Mouse (Mus musculus) lung, embryonic 14.5 days (tissue): Measurements from ENCODE around the gene Sirt4. TPM values are rescaled to one million over a fixed set of nuclear protein-coding genes. Genes with fewer than 3 reads are reported as not detected.
A peak's percentile ranks its signal among the peaks of the same experiment; 100 is the strongest.

Source experiments
- ATAC-seq: fragments of 200-750 bp; cut with Nextera tagmentation; 2 replicates; pipeline ENCODE4 v1.8.0; 2017; ENCODE audit warnings: mild to moderate bottlenecking, moderate TSS enrichment, moderate library complexity; ENCODE audit not compliant: insufficient read depth
- DNase-seq: peaks from one replicate; pipeline ENCODE4 v3.0.0-alpha.2; 2015
- H3K27ac ChIP-seq: fragments of 300-500 bp; sonication (generic); 2 replicates; pipeline ENCODE4 v1.5.1; 2014; ENCODE audit warnings: low read depth, mild to moderate bottlenecking, moderate library complexity
- H3K27me3 ChIP-seq: fragments of 300-500 bp; sonication (generic); 2 replicates; pipeline ENCODE4 v1.6.1; 2014; ENCODE audit warnings: low read length, control low read depth; ENCODE audit not compliant: insufficient read depth
- H3K36me3 ChIP-seq: fragments of 300-500 bp; sonication (generic); 2 replicates; pipeline ENCODE4 v1.6.1; 2014; ENCODE audit warnings: control low read depth; ENCODE audit not compliant: insufficient read depth
- H3K4me1 ChIP-seq: fragments of 300-500 bp; sonication (generic); 2 replicates; pipeline ENCODE4 v1.6.1; 2014; ENCODE audit warnings: antibody characterized with exemption, control low read depth; ENCODE audit not compliant: insufficient read depth
- H3K4me2 ChIP-seq: fragments of 300-500 bp; sonication (generic); 2 replicates; pipeline ENCODE4 v1.6.1; 2014; ENCODE audit warnings: mild to moderate bottlenecking
- H3K4me3 ChIP-seq: fragments of 300-500 bp; sonication (generic); 2 replicates; pipeline ENCODE4 v1.5.1; 2014; ENCODE audit warnings: low read depth, low read length
- H3K9ac ChIP-seq: fragments of 300-500 bp; sonication (generic); 2 replicates; pipeline ENCODE4 v1.6.1; 2014
- H3K9me3 ChIP-seq: fragments of 300-500 bp; sonication (generic); 2 replicates; pipeline ENCODE4 v1.6.1; 2016; ENCODE audit warnings: low read depth, low read length, control low read depth
- CTCF ChIP-seq: IDR thresholded peaks from 2 replicates; pipeline ENCODE4 v1.5.1; 2016; ENCODE audit warnings: antibody characterized with exemption, low read depth
- WGBS: fragments of 180-500 bp; shearing (Covaris S2); extraction: QIAGEN DNeasy Blood & Tissue Kit; methylation state at CpG from one replicate; pipeline ENCODE4 v1.1.7; 2014; 5-methylcytosine and 5-hydroxymethylcytosine counted together
- polyA plus RNA-seq: library from polyadenylated mRNA; unstranded; fragments of >200 nt; fragmentation: Nextera tagmentation; extraction: Ambion mirVana; gene quantifications from 2 replicates; pipeline ENCODE4 v1.2.1, GENCODE M21; 2014

Sirt4 gene
- polyA plus RNA-seq, 1 experiment from 2014 or later, result 23.9 TPM

DNA sequence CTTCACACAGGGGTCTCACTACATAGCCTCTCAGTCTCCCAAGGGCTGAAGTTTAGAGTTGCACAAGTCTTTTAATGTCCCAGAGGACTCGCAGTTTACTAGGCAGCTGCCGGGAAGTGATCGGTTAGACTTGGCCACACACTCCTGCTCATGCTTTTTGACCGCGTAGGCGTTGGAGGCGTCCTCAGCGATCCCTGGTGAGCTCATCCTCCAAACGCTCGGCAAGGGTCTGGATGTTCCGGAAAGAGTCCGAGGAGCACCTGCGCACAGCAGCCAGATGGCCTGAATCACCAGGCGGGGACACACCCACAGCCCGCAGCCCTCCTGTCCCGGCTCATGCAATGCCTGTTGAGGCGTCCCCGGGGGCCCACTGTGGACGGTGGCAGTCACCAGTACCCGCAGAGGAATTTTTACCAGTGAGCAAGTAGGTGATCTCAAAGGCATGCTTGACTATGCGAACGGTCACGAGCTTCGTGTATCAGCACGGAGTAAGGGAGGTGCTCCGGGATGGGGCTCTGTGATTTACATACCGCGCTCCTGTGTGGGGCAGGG lies 7.3 kb upstream of the Sirt4 start:
- ATAC-seq (peak; percentile 9; the same call in 1 of the 2 replicates), DNase-seq (peak; percentile 74)
- Histone ChIP-seq H3K4me3 (peak overlapping the region; percentile 20; the same call in 1 of the 2 replicates), H3K27ac (peak overlapping the region; percentile 31; the same call in 1 of the 2 replicates), H3K9ac (peak overlapping the region; percentile 27), H3K4me2 (peak overlapping the region; percentile 66), H3K27me3 (no peaks in the 10 kb centered on the region), H3K9me3 (no peaks in the 10 kb centered on the region), H3K36me3 (no peaks in the 10 kb centered on the region), H3K4me1 (0 out of 2 replicates have a peak, but pooled peaks cover 5% of the 10 kb centered on the region)
- no peak for TF ChIP-seq CTCF
- WGBS, result 2% methylated on average over 28 of the region's 28 CpGs

DNA sequence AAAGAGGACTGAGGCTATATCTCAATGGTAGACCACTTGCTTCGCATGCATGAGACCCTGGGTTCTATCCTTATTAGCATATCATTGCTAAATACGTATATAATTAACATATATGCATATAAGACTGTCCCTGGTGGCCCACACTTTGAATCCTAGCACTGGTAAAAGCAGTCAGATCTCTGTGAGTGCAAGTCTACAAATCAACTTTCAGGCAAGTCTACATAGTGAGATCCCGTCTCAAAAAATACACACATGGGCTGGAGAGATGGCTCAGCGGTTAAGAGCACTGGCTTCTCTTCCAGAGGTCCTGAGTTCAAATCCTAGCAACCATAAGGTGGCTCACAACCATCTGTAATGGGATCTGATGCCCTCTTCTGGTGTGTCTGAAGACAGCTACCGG lies 6.6 kb upstream of the Sirt4 start:
- H3K4me3 ChIP-seq, result no peak overlapping the region
- no peak overlapping the region for H3K9ac ChIP-seq
- no peak for DNase-seq
- H3K4me2 ChIP-seq, result peak overlapping the region; percentile 66; the same call in 1 of the 2 replicates
- H3K27me3 ChIP-seq, result no peaks in the 10 kb centered on the region
- no peak for TF ChIP-seq CTCF
- no peaks in the 10 kb centered on the region for H3K36me3 ChIP-seq
- no peak for ATAC-seq
- 0 out of 2 replicates have a peak, but pooled peaks cover 5% of the 10 kb centered on the region for H3K4me1 ChIP-seq
- H3K9me3 ChIP-seq, result no peaks in the 10 kb centered on the region
- WGBS, result 30% methylated on average over 5 of the region's 5 CpGs
- peak overlapping the region; percentile 100 for H3K27ac ChIP-seq

DNA sequence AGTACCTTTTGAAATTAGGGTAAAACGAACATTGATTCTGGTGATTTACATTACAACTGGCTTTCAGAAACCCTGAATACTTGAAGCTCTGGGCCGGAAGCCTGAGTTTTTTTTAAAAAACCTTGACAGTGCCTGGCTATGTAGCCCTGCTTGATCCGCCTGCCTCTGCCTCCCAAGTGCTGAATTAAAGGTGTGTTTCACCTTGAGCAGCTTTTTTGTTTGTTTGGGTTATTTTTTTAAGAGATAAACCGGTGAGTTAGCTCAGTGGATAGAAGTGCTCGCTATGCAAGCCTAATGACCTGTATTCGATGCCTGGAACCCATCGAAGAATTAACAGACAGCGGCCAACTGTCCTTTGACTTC lies 6.1 kb upstream of the Sirt4 start:
- DNase-seq (no peak), ATAC-seq (no peak)
- Histone ChIP-seq H3K4me1 (0 out of 2 replicates have a peak, but pooled peaks cover 5% of the 10 kb centered on the region), H3K4me3 (no peak overlapping the region), H3K27ac (peak overlapping the region; percentile 100), H3K36me3 (no peaks in the 10 kb centered on the region), H3K27me3 (no peaks in the 10 kb centered on the region), H3K4me2 (peak overlapping the region; percentile 66), H3K9me3 (no peaks in the 10 kb centered on the region), H3K9ac (no peak overlapping the region)
- 9% methylated on average over 8 of the region's 8 CpGs for WGBS
- TF ChIP-seq CTCF, result no peak

DNA sequence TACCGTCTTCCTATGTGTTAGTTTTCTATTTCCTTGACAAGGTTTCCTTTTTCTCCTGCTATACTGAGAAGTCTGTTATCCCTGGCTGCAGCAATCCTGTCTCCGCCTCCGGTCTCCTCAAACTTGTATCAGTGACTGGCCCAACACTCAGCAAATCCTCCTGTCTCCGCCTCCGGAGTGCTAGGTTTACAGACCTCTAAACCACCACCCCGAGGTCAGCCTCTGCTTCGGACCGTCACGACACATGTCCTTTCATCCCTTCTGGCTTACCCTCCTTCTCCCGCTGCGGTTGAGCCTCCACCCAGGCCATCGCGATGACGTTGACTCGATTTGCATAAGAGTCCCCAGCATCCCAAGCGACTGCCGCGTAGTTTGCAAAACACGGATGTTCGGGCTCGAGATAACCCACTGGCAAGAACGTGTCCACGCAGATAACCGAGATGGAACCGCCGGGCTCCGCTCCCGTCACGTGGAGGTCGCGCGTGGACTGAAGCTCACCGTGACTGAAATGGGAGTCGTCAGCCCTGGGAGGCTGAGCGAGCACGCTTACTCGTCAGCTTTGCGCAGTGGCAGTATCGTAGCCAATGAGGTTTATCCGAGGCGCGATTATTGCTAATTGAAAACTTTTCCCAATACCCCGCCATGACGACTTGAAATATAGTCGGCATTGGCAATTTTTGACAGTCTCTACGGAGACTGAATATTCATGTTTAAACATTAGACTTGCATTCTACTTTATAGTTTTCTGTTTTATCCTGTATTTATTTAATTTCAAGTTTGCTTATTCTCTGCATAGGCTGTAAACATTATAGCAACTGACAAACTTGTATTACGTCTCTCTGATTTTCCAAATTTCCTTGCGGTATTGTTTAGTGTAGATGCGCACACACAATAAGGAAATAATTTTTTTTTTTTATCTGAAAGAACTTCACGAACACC lies 5.4 kb upstream of the Sirt4 start:
- Histone ChIP-seq H3K27ac (peak overlapping the region; percentile 100), H3K4me1 (0 out of 2 replicates have a peak, but pooled peaks cover 5% of the 10 kb centered on the region), H3K9ac (peak overlapping the region; percentile 76), H3K4me2 (peak overlapping the region; percentile 66), H3K4me3 (peak overlapping the region; percentile 28), H3K36me3 (no peaks in the 10 kb centered on the region), H3K9me3 (no peaks in the 10 kb centered on the region), H3K27me3 (no peaks in the 10 kb centered on the region)
- no peak for TF ChIP-seq CTCF
- DNase-seq (peak; percentile 92), ATAC-seq (peak; percentile 79)
- WGBS, result under 1% methylated on average over 50 of the region's 50 CpGs

DNA sequence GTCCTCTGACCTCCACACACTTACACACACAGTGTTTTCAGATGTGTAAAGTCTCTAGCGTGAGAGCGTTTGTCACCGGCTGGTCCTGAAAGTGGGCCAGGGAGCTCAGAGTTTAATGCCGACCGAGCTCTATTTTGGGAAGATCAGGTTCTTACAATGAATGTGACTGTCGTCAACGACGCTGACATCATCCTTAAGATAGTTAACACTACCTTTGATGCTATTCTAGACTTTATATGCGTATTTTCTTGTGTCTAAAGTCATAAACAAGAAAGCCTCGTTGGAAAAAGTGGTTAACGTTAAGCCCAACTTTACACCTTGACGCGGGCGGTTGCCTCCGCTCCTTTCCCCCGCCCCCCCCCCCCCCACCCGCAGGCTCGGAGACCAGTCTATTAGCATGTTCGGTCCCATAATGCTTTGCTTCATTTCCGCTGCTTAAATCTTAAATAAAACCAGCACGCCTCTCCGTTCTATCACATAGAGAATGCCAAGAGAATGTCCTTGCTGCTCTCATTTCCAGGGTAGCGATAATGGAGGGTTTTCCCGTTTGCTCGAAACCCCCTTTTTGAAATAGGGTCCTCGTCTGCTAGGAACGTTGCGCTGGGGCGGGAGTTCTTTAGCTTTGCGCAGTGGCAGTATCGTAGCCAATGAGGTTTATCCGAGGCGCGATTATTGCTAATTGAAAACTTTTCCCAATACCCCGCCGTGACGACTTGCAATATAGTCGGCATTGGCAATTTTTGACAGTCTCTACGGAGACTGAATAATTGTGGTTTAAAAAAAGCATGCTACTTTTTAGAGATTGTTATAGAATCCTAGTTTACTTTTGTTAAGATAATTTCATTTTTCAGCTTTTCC lies 4.5 kb upstream of the Sirt4 start:
- DNase-seq, result peak; percentile 93
- Histone ChIP-seq H3K27ac (peak overlapping the region; percentile 100), H3K4me3 (peak overlapping the region; percentile 33), H3K9me3 (no peaks in the 10 kb centered on the region), H3K4me1 (0 out of 2 replicates have a peak, but pooled peaks cover 5% of the 10 kb centered on the region), H3K36me3 (no peaks in the 10 kb centered on the region), H3K4me2 (peak overlapping the region; percentile 66), H3K9ac (peak overlapping the region; percentile 76), H3K27me3 (no peaks in the 10 kb centered on the region)
- peak; percentile 64 for ATAC-seq
- WGBS, result 1% methylated on average over 38 of the region's 39 CpGs
- TF ChIP-seq CTCF, result no peak

DNA sequence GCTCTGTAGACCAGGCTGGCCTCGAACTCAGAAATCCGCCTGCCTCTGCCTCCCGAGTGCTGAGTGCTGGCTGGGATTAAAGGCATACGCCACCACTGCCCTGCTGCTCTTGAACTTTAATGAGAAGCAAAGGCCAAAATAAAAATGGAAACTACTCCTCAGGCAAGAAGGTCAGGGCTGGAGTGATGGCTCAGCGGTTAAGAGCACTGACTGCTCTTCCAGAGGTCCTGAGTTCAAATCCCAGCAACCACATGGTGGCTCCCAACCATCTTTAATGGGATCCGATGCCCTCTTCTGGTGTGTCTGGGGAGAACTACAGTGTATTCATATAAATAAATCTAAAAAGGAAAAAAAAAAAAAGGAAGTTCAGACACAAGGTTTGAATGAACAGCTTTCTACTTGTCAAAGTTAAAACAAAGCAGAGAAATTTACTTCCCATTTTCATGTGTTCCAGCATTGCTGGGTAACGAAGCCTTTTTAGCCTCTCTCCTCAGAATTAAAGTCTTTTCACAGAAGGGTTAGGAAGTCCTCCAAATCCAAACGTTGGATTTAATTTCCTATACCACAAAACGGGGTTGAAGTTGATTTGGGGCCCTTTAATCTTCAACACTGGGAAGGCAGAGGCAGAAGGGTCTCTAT lies 3.5 kb upstream of the Sirt4 start:
- H3K27me3 ChIP-seq, result no peaks in the 10 kb centered on the region
- no peak overlapping the region for H3K4me2 ChIP-seq
- TF ChIP-seq CTCF, result no peak
- 0 out of 2 replicates have a peak, but pooled peaks cover 3% of the 10 kb centered on the region for H3K4me1 ChIP-seq
- no peak overlapping the region for H3K27ac ChIP-seq
- no peak overlapping the region for H3K9ac ChIP-seq
- WGBS, result 72% methylated on average over 9 of the region's 9 CpGs
- no peak overlapping the region for H3K4me3 ChIP-seq
- no peaks in the 10 kb centered on the region for H3K9me3 ChIP-seq
- no peaks in the 10 kb centered on the region for H3K36me3 ChIP-seq
- ATAC-seq, result no peak
- no peak for DNase-seq
